Mouse (Mus musculus): ENCODE measurements around the gene Psap. TPM values are rescaled to one million over a fixed set of nuclear protein-coding genes. Genes with fewer than 3 reads are reported as not detected.

Psap gene
- polyA plus RNA-seq, 1 experiment from 2014 or later: 118 TPM

DNA sequence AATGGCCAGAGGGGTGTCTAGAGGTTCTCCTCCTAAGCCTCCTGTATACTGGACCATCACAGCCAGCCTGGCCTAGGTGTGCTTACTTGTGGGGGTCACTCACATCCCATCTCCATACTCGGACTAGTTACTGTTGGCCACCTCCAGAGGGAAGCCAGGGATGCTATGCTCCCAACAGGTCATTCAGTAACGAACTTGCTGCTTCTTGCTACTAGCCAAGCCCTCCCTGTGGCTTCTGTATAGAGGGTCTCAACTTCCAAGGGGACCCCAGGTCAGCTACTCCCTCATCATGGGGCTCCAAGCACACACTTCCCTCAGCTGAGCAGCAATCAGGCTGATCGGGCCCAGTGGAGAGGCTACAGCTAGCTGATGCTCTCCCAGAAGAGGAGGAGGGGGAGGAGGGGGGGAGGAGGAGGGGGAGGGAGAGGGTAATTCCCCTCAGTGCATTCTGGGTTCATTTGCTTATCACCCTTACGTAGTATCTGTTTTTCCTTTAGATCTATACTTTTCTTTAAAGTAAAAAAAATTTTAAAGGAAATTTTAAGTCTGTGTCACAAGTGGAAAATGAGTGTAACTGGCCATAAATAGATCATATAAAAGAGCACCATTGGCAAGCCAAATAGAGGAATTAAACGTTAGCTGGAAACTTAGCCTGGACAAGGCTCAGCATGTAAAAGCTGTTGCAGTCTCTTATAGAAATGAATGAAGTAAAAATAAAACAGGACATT is 72.8 kb downstream of the Psap start:
- Histone ChIP-seq H3K4me1 (replicated peaks) (peaks cover 51% of the 10 kb centered on the region), H3K27ac (peak overlapping the region; percentile 77), H3K9ac (no peak overlapping the region), H3K4me3 (peak overlapping the region; percentile 38), H3K9me3 (replicated peaks) (no peaks in the 10 kb centered on the region), H3K36me3 (no peaks in the 10 kb centered on the region), H3K27me3 (no peaks in the 10 kb centered on the region), H3K4me2 (peak overlapping the region; percentile 52)
- 31% methylated on average over 5 of the region's 5 CpGs for WGBS
- no peak for ATAC-seq (replicated peaks; ENCODE audit: insufficient number of reproducible peaks, insufficient read depth, low FRiP score, low read depth)

DNA sequence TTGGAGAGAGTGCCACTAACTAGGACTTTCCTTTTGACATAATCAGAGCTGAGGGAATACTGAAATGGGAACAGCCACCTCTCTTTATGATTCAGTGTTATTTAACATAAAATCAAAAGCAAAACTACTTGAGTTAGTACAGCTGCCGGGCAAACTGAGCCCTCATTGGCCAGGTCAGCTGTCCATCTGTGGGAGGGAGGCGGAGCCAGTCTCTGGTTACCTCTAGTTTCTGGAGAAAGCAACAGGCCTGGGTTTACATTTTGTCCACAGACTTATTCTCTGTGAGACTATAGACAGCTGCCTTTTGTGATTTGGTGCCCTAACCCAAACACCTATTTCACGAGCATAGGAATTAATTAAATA is 73.4 kb downstream of the Psap start:
- ATAC-seq (replicated peaks; ENCODE audit: insufficient number of reproducible peaks, insufficient read depth, low FRiP score, low read depth): no peak
- peak overlapping the region; percentile 38 for H3K4me3 ChIP-seq
- H3K9me3 ChIP-seq (replicated peaks): no peaks in the 10 kb centered on the region
- WGBS: 27% methylated on average over 3 of the region's 3 CpGs
- H3K4me1 ChIP-seq (replicated peaks): peaks cover 51% of the 10 kb centered on the region
- peak overlapping the region; percentile 77 for H3K27ac ChIP-seq
- no peak overlapping the region for H3K9ac ChIP-seq
- no peaks in the 10 kb centered on the region for H3K36me3 ChIP-seq
- H3K4me2 ChIP-seq: peak overlapping the region; percentile 52
- H3K27me3 ChIP-seq: no peaks in the 10 kb centered on the region

DNA sequence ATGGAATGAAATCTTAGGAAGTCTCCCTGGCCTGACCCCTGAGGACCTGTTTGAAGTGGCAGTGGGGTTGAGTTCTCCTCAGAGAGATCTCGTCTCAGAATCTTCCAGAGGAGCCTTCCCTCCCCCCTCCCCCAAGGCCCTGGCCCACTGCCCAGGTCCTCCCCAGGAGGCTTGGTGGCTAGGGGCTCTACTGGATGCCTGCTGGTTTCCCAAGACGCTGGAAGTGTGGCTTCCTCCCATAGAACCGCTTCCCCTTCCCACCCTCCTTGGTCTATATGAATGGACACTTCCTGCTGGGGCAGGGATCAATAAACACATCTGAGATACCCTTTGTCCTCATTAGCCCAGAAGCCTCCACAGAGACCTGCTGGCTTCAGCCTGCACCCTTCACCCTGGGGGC is 73.8 kb downstream of the Psap start:
- no peak for ATAC-seq (replicated peaks; ENCODE audit: insufficient number of reproducible peaks, insufficient read depth, low FRiP score, low read depth)
- Histone ChIP-seq H3K9me3 (replicated peaks) (no peaks in the 10 kb centered on the region), H3K36me3 (no peaks in the 10 kb centered on the region), H3K27ac (peak overlapping the region; percentile 77), H3K9ac (no peak overlapping the region), H3K4me3 (no peak overlapping the region), H3K27me3 (no peaks in the 10 kb centered on the region), H3K4me1 (replicated peaks) (peaks cover 49% of the 10 kb centered on the region), H3K4me2 (peak overlapping the region; percentile 52)
- 12% methylated on average over 3 of the region's 3 CpGs for WGBS

DNA sequence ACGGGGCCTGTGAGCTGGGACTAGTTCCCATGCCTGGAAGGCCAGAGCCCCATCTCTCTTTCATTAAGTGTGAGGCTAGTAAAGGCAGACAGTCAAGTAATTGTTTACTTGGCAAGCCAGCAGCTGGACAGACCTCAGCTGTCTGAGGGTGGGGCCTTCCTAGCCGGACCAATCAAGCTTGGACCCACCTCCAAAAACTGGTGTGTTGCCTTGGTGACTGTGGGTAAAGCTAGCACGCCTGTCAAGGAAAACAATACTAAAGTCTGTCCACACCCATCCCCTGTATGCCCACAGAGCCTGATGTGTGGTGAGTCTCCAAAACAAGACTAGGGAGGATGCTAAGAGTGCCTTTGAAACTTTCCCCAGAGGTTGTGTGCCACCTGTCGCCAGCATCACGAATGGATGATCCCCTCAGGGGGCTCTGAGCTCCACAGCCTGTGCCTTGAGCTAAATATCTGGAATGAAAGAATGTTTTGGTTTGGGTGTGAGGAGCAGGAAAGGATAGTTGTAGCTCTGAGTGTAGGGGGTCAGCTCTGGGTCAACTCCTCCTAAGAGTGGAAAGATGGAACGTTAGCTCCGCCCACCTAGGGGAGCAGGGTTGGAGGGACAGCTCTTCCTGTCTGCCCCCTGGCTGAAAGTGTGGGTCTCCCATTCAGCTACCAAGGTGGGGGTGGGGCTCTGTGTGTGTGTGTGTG is 74.5 kb downstream of the Psap start:
- Histone ChIP-seq H3K4me1 (replicated peaks) (peaks cover 42% of the 10 kb centered on the region), H3K27me3 (no peaks in the 10 kb centered on the region), H3K36me3 (no peaks in the 10 kb centered on the region), H3K9ac (no peak overlapping the region), H3K4me3 (no peak overlapping the region), H3K9me3 (replicated peaks) (no peaks in the 10 kb centered on the region), H3K4me2 (peak overlapping the region; percentile 52; the same call in 1 of the 2 replicates), H3K27ac (peak overlapping the region; percentile 77)
- WGBS: 36% methylated on average over 7 of the region's 7 CpGs
- ATAC-seq (replicated peaks; ENCODE audit: insufficient number of reproducible peaks, insufficient read depth, low FRiP score, low read depth): peak; percentile 54

Other genes with a start within 250 kb of the Psap start
- gene Spock2, start 171.4 kb upstream of the Psap start, polyA plus RNA-seq (2015; fragmentation: Nextera tagmentation; extraction: Ambion mirVana): 3.8 and 8.8 TPM in 2 replicates
- gene Chst3, start 58.4 kb upstream of the Psap start, polyA plus RNA-seq (2015; fragmentation: Nextera tagmentation; extraction: Ambion mirVana): 0.62 and 1.0 TPM in 2 replicates
- gene Vsir, start 69.2 kb downstream of the Psap start, polyA plus RNA-seq (2015; fragmentation: Nextera tagmentation; extraction: Ambion mirVana): 3.9 and 5.5 TPM in 2 replicates
- gene Gm17455, start 122.1 kb downstream of the Psap start, polyA plus RNA-seq (2015; fragmentation: Nextera tagmentation; extraction: Ambion mirVana): 0.20 and 0.32 TPM in 2 replicates

All from heart, embryonic 15.5 days (tissue).